Mouse (Mus musculus) kidney, adult 9 months (tissue): ENCODE results near the gene Gm13285.
A peak's percentile ranks its signal among the peaks of the same experiment; 100 is the strongest.
"Not testable (repeated sequence)": the region's sequence is repeated elsewhere in the genome, so short reads cannot be mapped to it uniquely, and the experiment has no call there.

ENCODE experiments used
- DNase-seq: peaks from one replicate; pipeline ENCODE4 v3.0.0; 2022

The Gm13285 gene

DNA sequence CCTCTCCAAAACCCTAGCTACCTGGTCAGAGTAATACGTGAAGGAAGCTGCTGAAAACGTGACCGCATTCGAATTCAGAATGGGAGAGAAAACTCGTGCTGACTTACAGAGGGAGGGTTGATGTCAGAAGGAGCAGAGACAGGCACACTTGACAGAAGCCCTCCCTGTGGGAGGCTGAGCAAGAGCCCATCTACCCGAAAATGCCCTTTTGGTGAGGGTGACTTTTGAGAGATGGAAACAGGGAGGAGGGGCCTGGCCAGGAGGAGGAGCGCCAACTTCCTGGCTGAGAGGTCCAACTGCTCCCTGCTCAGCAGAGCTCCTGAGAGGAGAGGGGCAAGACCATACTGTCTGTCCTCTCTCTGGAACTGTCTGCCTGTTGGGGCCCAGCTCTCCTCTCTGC is at the start of gene Gm13285:
Gene Gm13285 (plus strand): TSS at position 301 of the 400 bp plus-strand sequence.
- not testable (repeated sequence) for DNase-seq

DNA sequence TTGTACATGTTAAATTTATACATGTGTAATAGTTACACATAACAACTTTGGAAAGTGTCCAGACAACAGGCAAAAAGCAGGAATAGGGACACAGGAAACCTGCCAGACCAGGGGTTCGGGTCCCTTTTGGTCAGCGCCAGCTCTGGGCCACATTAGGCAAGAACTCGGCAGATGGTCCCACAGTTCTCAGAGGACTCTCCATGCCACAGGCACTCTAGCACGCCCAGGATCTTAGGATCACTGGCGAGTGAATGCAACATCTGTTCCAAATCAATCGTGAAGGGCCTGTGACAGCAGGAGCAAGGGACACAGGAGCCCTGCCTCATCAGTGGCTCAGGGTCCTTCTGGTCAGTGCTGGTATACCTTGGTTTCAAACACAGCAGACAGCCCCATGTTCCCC is 49.5 kb upstream of the Gm13285 start:
- no peak for DNase-seq

DNA sequence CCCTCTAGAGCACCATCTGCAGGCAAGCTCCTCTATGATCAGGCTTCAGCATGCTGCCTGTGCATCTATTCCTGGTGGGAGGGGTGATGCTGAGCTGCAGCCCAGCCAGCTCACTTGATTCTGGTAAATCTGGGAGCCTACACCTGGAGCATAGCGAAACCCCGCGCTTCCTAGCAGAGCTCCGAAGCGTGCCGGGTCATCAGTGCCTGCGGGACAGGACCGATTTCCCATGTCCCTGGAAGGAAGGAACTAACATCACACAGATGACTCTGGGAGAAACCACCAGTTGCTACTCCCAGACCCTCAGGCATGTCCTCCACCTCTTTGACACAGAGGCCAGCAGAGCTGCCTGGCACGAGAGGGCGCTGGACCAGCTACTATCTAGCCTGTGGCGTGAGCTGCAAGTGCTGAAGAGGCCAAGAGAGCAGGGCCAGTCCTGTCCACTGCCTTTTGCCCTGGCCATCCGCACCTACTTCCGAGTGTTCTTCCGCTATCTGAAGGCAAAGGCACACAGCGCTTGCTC is 44.6 kb upstream of the Gm13285 start, which contains the start of gene Gm13271:
Gene Gm13271 (plus strand): TSS at position 51 of the 523 bp plus-strand sequence.
- DNase-seq = peak; percentile 73

DNA sequence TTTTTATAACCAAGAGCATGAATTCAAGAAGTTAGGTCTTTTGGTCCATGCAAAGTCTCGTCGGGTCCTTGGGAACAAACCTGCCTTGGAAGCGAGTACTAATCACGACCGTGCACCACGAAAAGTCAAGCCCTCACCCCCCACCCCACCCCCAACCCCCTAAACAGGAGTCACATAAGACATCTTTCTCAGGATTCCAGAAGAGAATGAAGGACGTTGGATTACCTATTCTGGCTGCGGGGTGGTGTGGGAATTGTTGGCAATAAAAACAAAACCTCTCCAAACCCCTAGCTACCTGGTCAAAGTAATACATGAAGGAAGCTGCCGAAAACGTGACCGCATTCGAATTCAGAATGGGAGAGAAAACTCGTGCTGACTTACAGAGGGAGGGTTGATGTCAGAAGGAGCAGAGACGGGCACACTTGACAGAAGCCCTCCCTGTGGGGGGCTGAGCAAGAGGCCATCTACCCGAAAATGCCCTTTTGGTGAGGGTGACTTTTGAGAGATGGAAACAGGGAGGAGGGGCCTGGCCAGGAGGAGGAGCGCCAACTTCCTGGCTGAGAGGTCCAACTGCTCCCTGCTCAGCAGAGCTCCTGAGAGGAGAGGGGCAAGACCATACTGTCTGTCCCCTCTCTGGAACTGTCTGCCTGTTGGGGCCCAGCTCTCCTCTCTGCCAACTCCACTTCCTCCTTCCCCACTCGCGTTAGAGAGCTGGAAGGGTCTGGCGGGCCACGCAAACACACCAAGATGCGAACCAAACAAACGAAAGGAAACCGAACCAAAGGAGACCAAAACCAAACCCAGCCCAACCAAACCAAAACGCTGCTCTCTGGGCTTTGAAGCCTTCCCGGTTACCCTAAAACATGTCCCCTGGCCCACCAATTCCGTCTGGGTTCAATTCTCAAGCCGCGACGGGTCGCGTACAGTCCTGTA is 42.6 kb upstream of the Gm13285 start:
- peak; percentile 18 for DNase-seq

DNA sequence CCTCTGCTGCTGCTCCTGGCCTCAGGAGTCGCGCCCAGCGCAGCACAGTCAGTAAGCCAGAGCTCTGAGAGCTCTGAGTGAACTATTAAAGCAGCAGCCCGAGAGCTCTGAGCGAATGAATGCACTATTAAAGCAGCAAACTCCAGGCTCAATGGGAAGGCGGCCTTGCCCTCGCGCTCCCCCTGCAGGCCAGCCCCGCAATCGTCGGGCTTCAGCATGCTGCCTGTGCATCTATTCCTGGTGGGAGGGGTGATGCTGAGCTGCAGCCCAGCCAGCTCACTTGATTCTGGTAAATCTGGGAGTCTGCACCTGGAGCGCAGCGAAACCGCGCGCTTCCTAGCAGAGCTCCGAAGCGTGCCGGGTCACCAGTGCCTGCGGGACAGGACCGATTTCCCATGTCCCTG is 41.8 kb upstream of the Gm13285 start:
- DNase-seq = peak; percentile 95

DNA sequence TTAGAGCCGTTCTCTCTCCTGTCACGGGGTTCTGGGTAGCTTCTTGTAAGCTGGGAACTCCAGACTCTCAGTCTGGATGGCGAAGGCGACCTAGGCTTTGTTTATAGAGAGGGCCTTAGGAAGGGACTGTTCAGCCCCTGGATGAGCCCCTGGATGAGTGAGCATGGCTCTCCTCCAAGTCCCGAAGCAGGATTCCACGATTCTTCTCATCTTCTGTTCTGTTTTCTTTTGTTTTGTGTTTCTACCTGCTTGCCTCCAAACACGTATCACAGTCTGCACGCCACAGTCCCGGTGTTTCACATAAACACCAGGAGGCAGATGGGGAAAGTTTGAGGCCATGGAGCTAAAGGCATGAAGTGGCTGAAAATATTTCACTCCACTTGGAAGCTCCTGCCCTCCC is 40.7 kb upstream of the Gm13285 start:
- DNase-seq = peak; percentile 30

DNA sequence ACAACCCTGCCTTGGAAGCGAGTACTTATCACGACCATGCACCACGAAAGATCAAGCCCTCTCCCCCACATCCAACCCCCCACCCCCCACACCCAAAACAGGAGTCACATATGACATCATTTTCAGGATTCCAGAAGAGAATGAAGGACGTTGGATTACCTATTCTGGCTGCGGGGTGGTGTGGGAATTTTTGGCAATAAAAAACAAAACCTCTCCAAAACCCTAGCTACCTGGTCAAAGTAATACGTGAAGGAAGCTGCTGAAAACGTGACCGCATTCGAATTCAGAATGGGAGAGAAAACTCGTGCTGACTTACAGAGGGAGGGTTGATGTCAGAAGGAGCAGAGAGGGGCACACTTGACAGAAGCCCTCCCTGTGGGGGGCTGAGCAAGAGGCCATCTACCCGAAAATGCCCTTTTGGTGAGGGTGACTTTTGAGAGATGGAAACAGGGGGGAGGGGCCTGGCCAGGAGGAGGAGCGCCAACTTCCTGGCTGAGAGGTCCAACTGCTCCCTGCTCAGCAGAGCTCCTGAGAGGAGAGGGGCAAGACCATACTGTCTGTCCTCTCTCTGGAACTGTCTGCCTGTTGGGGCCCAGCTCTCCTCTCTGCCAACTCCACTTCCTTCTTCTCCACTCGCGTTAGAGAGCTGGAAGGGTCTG is 39.7 kb upstream of the Gm13285 start, which contains the start of gene Gm13283:
Gene Gm13283 (plus strand): TSS at position 510 of the 659 bp plus-strand sequence.
- DNase-seq = peak; percentile 51

DNA sequence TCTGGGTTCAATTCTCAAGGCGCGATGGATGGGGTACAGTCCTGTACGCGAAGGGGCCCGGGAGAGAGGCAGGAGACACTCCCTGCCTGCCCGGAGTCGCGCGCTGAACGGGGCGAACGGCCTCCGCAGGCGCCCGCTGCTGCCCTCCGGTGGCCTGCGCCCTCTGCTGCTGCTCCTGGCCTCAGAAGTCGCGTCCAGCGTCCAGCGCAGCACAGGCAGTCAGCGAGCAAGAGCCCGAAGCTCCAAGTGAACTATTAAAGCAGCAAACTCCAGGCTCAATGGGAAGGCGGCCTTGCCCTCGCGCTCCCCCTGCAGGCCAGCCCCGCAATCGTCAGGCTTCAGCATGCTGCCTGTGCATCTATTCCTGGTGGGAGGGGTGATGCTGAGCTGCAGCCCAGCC is 39.0 kb upstream of the Gm13285 start:
- peak; percentile 89 for DNase-seq

DNA sequence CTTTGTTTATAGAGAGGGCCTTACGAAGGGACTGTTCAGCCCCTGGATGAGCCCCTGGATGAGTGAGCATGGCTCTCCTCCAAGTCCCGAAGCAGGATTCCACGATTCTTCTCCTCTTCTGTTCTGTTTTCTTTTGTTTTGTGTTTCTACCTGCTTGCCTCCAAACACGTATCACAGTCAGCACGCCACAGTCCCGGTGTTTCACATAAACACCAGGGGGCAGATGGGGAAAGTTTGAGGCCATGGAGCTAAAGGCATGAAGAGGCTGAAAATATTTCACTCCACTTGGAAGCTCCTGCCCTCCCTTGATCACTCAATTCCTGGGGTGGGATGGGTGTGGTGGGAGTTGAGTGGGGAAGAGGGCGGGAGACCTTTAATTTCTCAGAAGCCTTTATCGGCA is 37.7 kb upstream of the Gm13285 start:
- DNase-seq = peak; percentile 65

DNA sequence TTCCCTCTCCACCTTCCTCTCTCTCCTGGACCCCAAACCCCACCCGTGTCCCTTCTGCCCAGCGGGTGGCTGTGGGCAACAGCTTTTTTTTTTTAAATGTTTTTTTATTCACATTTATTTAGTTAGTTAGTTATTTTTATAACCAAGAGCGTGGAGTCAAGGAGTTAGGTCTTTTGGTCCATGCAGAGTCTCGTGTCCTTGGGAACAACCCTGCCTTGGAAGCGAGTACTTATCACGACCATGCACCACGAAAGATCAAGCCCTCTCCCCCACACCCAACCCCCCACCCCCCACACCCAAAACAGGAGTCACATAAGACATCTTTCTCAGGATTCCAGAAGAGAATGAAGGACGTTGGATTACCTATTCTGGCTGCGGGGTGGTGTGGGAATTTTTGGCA is 37.1 kb upstream of the Gm13285 start:
- DNase-seq = not testable (repeated sequence)

DNA sequence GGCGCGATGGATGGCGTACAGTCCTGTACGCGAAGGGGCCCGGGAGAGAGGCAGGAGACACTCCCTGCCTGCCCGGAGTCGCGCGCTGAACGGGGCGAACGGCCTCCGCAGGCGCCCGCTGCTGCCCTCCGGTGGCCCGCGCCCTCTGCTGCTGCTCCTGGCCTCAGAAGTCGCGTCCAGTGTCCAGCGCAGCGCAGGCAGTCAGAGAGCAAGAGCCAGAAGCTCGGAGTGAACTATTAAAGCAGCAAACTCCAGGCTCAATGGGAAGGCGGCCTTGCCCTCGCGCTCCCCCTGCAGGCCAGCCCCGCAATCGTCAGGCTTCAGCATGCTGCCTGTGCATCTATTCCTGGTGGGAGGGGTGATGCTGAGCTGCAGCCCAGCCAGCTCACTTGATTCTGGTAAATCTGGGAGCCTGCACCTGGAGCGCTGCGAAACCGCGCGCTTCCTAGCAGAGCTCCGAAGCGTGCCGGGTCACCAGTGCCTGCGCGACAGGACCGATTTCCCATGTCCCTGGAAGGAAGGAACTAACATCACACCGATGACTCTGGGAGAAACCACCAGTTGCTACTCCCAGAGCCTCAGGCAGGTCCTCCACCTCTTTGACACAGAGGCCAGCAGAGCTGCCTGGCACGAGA is 36.0 kb upstream of the Gm13285 start:
- peak; percentile 80 for DNase-seq

DNA sequence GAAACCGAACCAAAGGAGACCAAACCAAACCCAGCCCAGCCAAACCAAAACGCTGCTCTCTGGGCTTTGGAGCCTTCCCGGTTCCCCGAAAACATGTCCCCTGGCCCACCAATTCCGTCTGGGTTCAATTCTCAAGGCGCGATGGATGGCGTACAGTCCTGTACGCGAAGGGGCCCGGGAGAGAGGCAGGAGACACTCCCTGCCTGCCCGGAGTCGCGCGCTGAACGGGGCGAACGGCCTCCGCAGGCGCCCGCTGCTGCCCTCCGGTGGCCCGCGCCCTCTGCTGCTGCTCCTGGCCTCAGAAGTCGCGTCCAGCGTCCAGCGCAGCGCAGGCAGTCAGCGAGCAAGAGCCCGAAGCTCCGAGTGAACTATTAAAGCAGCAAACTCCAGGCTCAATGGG is 25.9 kb upstream of the Gm13285 start, which contains the start of gene Gm13290:
Gene Gm13290 (plus strand): TSS at position 301 of the 400 bp plus-strand sequence.
- DNase-seq = not testable (repeated sequence)

DNA sequence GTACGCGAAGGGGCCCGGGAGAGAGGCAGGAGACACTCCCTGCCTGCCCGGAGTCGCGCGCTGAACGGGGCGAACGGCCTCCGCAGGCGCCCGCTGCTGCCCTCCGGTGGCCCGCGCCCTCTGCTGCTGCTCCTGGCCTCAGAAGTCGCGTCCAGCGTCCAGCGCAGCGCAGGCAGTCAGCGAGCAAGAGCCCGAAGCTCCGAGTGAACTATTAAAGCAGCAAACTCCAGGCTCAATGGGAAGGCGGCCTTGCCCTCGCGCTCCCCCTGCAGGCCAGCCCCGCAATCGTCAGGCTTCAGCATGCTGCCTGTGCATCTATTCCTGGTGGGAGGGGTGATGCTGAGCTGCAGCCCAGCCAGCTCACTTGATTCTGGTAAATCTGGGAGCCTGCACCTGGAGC is 22.8 kb upstream of the Gm13285 start, which contains the start of gene Gm13289:
Gene Gm13289 (plus strand): TSS at position 301 of the 400 bp plus-strand sequence.
- not testable (repeated sequence) for DNase-seq

DNA sequence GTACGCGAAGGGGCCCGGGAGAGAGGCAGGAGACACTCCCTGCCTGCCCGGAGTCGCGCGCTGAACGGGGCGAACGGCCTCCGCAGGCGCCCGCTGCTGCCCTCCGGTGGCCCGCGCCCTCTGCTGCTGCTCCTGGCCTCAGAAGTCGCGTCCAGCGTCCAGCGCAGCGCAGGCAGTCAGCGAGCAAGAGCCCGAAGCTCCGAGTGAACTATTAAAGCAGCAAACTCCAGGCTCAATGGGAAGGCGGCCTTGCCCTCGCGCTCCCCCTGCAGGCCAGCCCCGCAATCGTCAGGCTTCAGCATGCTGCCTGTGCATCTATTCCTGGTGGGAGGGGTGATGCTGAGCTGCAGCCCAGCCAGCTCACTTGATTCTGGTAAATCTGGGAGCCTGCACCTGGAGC is 19.9 kb upstream of the Gm13285 start, which contains the start of gene Gm13272:
Gene Gm13272 (plus strand): TSS at position 301 of the 400 bp plus-strand sequence.
- not testable (repeated sequence) for DNase-seq

DNA sequence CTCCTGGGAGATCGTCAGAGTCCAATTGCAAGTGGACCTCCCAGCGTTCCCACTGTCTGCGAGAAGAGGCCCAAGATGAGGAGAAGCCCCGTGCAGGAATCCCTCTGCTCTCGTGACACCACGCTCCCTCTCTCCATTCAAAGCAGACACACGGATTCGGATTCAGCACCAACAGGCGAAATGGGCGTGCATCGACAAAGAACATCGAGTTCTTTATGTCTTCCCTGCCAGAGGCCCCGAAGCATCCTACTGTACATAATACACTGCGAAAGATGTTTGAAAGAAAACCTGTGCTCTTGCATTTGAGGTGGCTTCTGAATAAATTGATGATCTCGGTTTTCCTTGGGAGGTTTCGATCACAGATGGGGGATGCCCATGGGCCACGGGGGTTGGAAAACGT is 19.1 kb upstream of the Gm13285 start:
- DNase-seq = not testable (repeated sequence)

DNA sequence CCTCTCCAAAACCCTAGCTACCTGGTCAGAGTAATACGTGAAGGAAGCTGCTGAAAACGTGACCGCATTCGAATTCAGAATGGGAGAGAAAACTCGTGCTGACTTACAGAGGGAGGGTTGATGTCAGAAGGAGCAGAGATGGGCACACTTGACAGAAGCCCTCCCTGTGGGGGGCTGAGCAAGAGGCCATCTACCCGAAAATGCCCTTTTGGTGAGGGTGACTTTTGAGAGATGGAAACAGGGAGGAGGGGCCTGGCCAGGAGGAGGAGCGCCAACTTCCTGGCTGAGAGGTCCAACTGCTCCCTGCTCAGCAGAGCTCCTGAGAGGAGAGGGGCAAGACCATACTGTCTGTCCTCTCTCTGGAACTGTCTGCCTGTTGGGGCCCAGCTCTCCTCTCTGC is 17.6 kb upstream of the Gm13285 start, which contains the start of gene Ifnz:
Gene Ifnz (plus strand): TSS at position 301 of the 400 bp plus-strand sequence.
- not testable (repeated sequence) for DNase-seq

DNA sequence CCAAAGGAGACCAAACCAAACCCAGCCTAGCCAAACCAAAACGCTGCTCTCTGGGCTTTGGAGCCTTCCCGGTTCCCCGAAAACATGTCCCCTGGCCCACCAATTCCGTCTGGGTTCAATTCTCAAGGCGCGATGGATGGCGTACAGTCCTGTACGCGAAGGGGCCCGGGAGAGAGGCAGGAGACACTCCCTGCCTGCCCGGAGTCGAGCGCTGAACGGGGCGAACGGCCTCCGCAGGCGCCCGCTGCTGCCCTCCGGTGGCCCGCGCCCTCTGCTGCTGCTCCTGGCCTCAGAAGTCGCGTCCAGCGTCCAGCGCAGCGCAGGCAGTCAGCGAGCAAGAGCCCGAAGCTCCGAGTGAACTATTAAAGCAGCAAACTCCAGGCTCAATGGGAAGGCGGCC is 17.1 kb upstream of the Gm13285 start:
- peak; percentile 40 for DNase-seq

DNA sequence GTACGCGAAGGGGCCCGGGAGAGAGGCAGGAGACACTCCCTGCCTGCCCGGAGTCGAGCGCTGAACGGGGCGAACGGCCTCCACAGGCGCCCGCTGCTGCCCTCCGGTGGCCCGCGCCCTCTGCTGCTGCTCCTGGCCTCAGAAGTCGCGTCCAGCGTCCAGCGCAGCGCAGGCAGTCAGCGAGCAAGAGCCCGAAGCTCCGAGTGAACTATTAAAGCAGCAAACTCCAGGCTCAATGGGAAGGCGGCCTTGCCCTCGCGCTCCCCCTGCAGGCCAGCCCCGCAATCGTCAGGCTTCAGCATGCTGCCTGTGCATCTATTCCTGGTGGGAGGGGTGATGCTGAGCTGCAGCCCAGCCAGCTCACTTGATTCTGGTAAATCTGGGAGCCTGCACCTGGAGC is 14.1 kb upstream of the Gm13285 start, which contains the start of gene Gm13276:
Gene Gm13276 (plus strand): TSS at position 301 of the 400 bp plus-strand sequence.
- not testable (repeated sequence) for DNase-seq

DNA sequence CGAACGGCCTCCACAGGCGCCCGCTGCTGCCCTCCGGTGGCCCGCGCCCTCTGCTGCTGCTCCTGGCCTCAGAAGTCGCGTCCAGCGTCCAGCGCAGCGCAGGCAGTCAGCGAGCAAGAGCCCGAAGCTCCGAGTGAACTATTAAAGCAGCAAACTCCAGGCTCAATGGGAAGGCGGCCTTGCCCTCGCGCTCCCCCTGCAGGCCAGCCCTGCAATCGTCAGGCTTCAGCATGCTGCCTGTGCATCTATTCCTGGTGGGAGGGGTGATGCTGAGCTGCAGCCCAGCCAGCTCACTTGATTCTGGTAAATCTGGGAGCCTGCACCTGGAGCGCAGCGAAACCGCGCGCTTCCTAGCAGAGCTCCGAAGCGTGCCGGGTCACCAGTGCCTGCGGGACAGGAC is 11.1 kb upstream of the Gm13285 start, which contains the start of gene Gm13277:
Gene Gm13277 (plus strand): TSS at position 231 of the 400 bp plus-strand sequence.
- peak; percentile 85 for DNase-seq

DNA sequence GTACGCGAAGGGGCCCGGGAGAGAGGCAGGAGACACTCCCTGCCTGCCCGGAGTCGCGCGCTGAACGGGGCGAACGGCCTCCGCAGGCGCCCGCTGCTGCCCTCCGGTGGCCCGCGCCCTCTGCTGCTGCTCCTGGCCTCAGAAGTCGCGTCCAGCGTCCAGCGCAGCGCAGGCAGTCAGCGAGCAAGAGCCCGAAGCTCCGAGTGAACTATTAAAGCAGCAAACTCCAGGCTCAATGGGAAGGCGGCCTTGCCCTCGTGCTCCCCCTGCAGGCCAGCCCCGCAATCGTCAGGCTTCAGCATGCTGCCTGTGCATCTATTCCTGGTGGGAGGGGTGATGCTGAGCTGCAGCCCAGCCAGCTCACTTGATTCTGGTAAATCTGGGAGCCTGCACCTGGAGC is 8.2 kb upstream of the Gm13285 start, which contains the start of gene Gm13278:
Gene Gm13278 (plus strand): TSS at position 301 of the 400 bp plus-strand sequence.
- not testable (repeated sequence) for DNase-seq

DNA sequence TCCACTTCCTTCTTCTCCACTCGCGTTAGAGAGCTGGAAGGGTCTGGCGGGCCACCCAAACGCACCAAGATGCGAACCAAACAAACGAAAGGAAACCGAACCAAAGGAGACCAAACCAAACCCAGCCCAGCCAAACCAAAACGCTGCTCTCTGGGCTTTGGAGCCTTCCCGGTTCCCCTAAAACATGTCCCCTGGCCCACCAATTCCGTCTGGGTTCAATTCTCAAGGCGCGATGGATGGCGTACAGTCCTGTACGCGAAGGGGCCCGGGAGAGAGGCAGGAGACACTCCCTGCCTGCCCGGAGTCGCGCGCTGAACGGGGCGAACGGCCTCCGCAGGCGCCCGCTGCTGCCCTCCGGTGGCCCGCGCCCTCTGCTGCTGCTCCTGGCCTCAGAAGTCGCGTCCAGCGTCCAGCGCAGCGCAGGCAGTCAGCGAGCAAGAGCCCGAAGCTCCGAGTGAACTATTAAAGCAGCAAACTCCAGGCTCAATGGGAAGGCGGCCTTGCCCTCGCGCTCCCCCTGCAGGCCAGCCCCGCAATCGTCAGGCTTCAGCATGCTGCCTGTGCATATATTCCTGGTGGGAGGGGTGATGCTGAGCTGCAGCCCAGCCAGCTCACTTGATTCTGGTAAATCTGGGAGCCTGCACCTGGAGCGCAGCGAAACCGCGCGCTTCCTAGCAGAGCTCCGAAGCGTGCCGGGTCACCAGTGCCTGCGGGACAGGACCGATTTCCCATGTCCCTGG is 5.4 kb upstream of the Gm13285 start, which contains the start of gene Gm13275:
Gene Gm13275 (plus strand): TSS at position 552 of the 740 bp plus-strand sequence.
- peak; percentile 77 for DNase-seq
